Mouse (Mus musculus) lung, embryonic 15.5 days (tissue): ENCODE results near the gene Klf7. TPM values are rescaled to one million over a fixed set of nuclear protein-coding genes. Genes with fewer than 3 reads are reported as not detected.

ENCODE experiments used
- ATAC-seq: fragments of 200-750 bp; cut with Nextera tagmentation; 2 replicates; pipeline ENCODE4 v1.8.0; 2017; ENCODE audit warnings: moderate number of reproducible peaks, borderline replicate concordance; ENCODE audit not compliant: low FRiP score, low TSS enrichment; ENCODE audit errors: extremely low read depth
- H3K27ac ChIP-seq: fragments of 300-500 bp; sonication (generic); 2 replicates; pipeline ENCODE4 v1.5.1; 2015; ENCODE audit warnings: moderate library complexity, mild to moderate bottlenecking, inconsistent platforms
- H3K27me3 ChIP-seq: fragments of 300-500 bp; sonication (generic); 2 replicates; pipeline ENCODE4 v1.6.1; 2015; ENCODE audit warnings: inconsistent platforms
- H3K36me3 ChIP-seq: fragments of 300-500 bp; sonication (generic); 2 replicates; pipeline ENCODE4 v1.6.1; 2015; ENCODE audit warnings: inconsistent platforms
- H3K4me1 ChIP-seq: fragments of 300-500 bp; sonication (generic); 2 replicates; pipeline ENCODE4 v1.6.1; 2015; ENCODE audit warnings: inconsistent platforms
- H3K4me2 ChIP-seq: fragments of 300-500 bp; sonication (generic); 2 replicates; pipeline ENCODE4 v1.6.1; 2015; ENCODE audit warnings: inconsistent platforms, mild to moderate bottlenecking, moderate library complexity
- H3K4me3 ChIP-seq: fragments of 300-500 bp; sonication (generic); 2 replicates; pipeline ENCODE4 v1.5.1; 2015; ENCODE audit warnings: mild to moderate bottlenecking, inconsistent platforms
- H3K9ac ChIP-seq: fragments of 300-500 bp; sonication (generic); 2 replicates; pipeline ENCODE4 v1.6.1; 2015; ENCODE audit warnings: inconsistent platforms
- H3K9me3 ChIP-seq: fragments of 300-500 bp; sonication (generic); 2 replicates; pipeline ENCODE4 v1.6.1; 2016; ENCODE audit warnings: inconsistent platforms
- WGBS: fragments of 180-500 bp; shearing (Covaris S2); methylation state at CpG from one replicate; pipeline ENCODE4 v1.1.7; 2015; 5-methylcytosine and 5-hydroxymethylcytosine counted together
- polyA plus RNA-seq: library from polyadenylated mRNA; unstranded; fragments of >200 nt; fragmentation: Nextera tagmentation; extraction: Ambion mirVana; gene quantifications from 2 replicates; pipeline ENCODE4 v1.2.1, GENCODE M21; 2015

The Klf7 gene
- polyA plus RNA-seq: 23.8 and 23.9 TPM in 2 replicates

DNA sequence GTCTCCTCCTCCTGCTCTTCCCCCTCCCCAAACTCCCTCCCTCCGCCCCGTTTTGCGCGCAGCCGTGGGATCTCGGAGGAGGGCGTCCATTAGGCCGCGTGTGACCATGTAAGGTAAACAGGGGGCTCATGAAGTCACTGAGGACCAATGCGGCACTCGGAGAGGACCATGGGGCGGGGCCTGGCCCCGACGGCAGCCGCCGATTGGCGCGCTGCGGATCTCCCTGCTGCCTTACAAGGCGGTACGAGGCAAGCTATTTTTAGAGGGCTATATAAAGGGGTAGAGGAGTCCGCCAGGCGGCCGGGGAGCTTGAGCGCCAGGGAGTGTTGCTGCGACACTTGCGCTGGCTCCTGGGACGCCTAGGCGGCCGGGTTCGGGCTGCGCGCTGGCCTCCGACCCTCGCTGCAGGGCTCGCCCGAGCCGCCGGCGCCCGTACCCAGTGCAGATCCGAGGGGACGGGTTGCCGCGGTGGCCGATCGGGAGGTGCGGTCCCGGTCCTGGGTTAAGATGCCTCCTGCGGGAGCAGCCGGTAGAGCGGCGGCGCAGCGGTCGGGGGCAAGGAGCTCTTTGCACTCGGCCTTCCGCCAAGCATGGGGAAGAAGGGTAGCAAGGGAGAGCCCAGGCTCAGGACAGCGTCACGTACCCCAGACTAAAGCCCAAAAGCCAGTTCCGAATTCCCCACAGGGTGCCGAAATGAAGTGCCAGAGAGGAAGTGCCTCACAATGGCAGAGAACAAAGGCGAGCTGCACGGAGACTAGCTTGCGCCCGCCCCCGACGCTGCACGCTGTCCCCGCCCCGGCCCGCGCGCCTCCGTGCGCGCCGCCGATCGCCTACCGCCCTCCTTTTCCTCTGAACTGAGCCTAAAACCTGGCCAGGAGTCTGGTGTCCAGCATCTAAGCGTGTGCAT, at the start of gene Klf7:
Gene Klf7 (minus strand): TSS at position 724 of the 907 bp plus-strand sequence.
- peak within 1 kb of the TSS; percentile 100 for H3K9ac ChIP-seq
- no peaks in the 10 kb centered on the region for H3K9me3 ChIP-seq
- peaks cover 31% of the 10 kb centered on the region for H3K4me1 ChIP-seq
- H3K4me2 ChIP-seq: peak within 1 kb of the TSS; percentile 68
- peak within 1 kb of the TSS; percentile 100 for H3K27ac ChIP-seq
- ATAC-seq: peak; percentile 98
- H3K27me3 ChIP-seq: no peaks in the 10 kb centered on the region
- no peaks in the 10 kb centered on the region for H3K36me3 ChIP-seq
- peak within 1 kb of the TSS; percentile 85 for H3K4me3 ChIP-seq
- WGBS: 1% methylated on average over 81 of the region's 82 CpGs

DNA sequence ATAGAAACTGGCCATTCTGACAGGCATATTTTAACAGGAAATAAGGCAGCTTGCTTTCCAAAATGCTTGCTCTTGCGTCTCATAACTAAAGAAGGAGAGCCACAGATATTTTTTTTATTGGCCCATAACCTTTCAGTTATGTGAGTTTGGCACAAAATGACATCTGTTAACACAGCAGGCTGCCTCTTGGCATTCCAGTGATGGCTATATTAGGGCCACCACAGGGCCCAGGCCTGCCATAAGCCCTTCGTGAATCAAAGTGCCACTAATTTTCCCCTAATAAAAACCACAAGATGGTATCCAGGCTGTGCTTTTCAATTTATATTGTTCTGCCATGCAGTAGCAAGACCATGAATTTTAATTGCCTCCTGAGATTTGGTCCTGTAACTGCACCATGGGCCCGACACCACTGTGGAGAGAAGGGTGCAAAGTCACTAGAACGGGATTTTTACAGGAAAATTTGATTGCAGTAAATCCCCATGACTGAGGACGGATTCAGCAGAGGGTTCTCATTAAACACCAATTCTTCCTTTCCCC, 42.5 kb upstream of the Klf7 start:
- WGBS: 78% methylated on average over 5 of the region's 5 CpGs
- no peaks in the 10 kb centered on the region for H3K9me3 ChIP-seq
- no peak overlapping the region for H3K27ac ChIP-seq
- H3K4me2 ChIP-seq: no peak overlapping the region
- no peak overlapping the region for H3K9ac ChIP-seq
- no peaks in the 10 kb centered on the region for H3K27me3 ChIP-seq
- H3K36me3 ChIP-seq: no peaks in the 10 kb centered on the region
- no peaks in the 10 kb centered on the region for H3K4me1 ChIP-seq
- no peak overlapping the region for H3K4me3 ChIP-seq
- no peak for ATAC-seq

DNA sequence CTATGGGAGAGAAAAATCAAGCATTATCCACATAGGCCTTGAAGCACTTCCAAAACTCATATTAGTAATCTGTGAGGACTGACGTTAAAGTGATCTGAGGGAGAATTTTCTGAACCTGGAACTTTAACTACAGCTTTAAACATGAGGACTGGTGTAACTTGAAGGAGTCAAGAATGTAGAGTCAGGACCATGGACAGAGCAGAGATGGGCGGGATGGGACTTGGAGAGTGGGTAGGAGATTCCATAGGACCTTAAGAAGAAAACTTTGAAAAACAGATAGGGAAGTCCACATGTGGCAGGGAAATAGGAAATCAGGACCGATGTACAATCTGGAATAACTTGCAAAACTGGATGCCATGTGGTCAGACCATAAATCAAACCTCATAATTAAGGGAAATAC, 36.7 kb upstream of the Klf7 start:
- ATAC-seq: no peak
- H3K4me2 ChIP-seq: no peak overlapping the region
- H3K9ac ChIP-seq: no peak overlapping the region
- H3K4me1 ChIP-seq: no peaks in the 10 kb centered on the region
- H3K36me3 ChIP-seq: no peaks in the 10 kb centered on the region
- H3K4me3 ChIP-seq: no peak overlapping the region
- no peaks in the 10 kb centered on the region for H3K9me3 ChIP-seq
- 39% methylated on average over 3 of the region's 3 CpGs for WGBS
- no peaks in the 10 kb centered on the region for H3K27me3 ChIP-seq
- H3K27ac ChIP-seq: no peak overlapping the region

DNA sequence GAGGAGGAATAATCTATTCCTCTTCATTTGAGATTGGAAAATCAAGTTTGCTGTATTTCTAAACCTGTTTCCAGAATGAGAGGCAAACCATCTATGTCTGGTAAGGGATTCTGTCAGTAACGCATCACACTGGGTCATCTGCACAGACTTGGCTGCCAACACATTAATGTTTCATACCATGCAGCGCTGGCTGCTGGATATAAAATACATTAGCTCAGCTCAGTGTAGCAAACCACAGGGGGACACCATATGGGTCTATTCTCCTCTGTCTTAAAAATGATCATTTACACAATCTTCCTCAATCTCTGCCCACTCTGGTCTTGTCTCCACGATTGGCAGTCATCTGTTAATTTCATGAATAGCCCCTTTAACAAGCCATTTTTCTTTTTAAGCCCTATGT, 27.1 kb upstream of the Klf7 start:
- Histone ChIP-seq H3K4me1 (no peaks in the 10 kb centered on the region), H3K4me3 (no peak overlapping the region), H3K9ac (no peak overlapping the region), H3K9me3 (no peaks in the 10 kb centered on the region), H3K36me3 (no peaks in the 10 kb centered on the region), H3K27ac (no peak overlapping the region), H3K4me2 (no peak overlapping the region), H3K27me3 (no peaks in the 10 kb centered on the region)
- 82% methylated on average over 3 of the region's 3 CpGs for WGBS
- no peak for ATAC-seq

DNA sequence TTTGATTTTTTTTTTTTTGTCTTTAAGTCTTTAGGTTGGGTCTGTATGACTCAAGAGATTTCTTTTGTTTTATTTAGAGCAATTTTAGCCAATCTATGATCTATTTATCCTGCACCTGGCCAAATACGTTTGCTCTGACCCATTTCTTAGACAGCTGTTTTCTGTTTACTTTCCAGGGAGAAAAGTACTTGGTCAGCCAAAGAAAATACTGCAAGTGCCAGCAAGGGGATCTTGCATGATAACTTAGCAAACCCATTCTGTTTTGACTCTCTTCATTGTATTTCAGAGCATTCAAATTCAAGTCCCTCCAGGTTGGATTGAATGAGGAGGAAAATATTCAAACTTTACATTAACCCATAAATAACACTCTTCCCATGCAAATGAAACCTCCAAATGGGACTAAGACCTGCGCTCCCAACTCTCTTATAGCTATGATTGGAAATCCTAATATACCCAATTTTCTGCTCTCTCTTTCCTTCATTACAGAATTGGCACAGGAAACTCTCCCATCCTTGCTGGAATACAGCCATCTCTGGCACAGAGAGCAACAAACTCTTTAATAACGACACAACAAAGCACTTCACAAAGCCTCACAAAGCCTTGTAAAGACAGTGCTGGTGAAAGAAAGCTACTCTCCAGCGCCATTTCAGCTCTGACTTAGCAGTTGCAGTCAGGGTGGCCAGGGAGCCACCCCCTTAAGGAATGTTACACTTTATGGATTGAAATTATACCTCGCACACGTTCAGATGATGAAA, 20.8 kb upstream of the Klf7 start:
- Histone ChIP-seq H3K9ac (no peak overlapping the region), H3K36me3 (no peaks in the 10 kb centered on the region), H3K27ac (no peak overlapping the region), H3K4me2 (no peak overlapping the region), H3K27me3 (no peaks in the 10 kb centered on the region), H3K4me3 (no peak overlapping the region), H3K4me1 (no peaks in the 10 kb centered on the region), H3K9me3 (no peaks in the 10 kb centered on the region)
- ATAC-seq: no peak
- 50% methylated on average over 6 of the region's 6 CpGs for WGBS

DNA sequence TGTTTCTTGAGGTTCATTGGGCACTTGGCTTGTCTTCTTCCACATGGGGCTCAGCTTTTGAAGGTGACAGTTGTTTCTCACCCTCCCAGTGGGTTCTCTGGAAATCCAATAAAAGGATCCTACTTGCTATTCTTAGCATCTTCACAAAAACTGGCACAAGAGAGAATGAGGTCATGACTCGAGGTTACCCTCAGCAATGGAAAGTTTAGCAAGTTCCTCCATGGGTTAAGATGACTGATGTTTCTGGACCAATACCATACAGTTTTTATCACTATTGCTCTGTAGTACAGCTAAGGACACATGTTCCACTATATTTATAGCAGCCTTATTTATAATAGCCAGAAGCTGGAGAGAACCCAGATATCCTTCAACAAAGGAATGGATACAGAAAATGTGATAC, 12.4 kb upstream of the Klf7 start:
- H3K4me3 ChIP-seq: no peak overlapping the region
- H3K4me1 ChIP-seq: no peaks in the 10 kb centered on the region
- no peak for ATAC-seq
- no peak overlapping the region for H3K4me2 ChIP-seq
- H3K9me3 ChIP-seq: no peaks in the 10 kb centered on the region
- WGBS: 68% methylated on average over 1 of the region's 1 CpGs
- H3K27me3 ChIP-seq: no peaks in the 10 kb centered on the region
- H3K27ac ChIP-seq: no peak overlapping the region
- H3K9ac ChIP-seq: no peak overlapping the region
- no peaks in the 10 kb centered on the region for H3K36me3 ChIP-seq

DNA sequence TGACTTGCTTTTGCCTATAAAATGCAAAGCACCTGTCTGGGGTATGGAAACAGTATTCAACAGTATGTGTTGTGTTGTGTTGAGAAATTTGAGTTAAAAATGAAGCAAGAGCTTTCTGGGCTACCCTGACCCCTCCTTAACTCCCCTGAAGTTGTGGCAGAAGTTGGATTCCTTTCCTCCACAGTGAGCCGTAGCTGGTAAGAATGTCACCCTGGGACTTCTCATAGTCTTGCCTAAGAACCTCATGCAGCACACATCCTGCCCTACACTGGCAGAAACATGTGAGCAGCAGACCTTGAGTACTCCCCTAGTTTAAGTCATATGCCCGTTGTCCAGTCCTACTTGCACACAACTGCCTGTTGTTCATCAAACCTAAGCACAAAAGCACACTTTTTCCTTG, 4.7 kb upstream of the Klf7 start:
- 74% methylated on average over 2 of the region's 2 CpGs for WGBS
- no peak overlapping the region for H3K27ac ChIP-seq
- no peaks in the 10 kb centered on the region for H3K36me3 ChIP-seq
- 0 out of 2 replicates have a peak, but pooled peaks cover 7% of the 10 kb centered on the region for H3K4me1 ChIP-seq
- no peaks in the 10 kb centered on the region for H3K27me3 ChIP-seq
- no peaks in the 10 kb centered on the region for H3K9me3 ChIP-seq
- H3K9ac ChIP-seq: no peak overlapping the region
- no peak overlapping the region for H3K4me3 ChIP-seq
- ATAC-seq: no peak
- H3K4me2 ChIP-seq: no peak overlapping the region

DNA sequence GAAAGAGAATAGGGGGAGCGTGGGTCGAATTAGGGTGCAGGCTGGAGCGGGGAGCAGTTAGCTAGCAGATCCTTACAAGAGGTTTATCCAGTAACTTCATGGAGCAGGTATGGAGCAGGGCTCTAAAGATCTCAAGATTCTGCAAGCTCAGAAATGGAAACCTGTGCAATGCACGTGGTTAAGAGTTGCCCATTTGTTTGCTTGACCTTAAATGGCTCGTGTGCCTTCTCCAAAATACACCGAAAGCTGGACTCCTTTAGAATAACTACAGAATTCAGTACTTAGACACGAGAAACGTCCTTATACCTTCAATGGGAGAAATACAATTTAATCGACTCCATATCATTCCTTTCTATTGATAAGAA, 366 bp upstream of the Klf7 start:
- peak overlapping the region; percentile 100 for H3K9ac ChIP-seq
- H3K4me2 ChIP-seq: peak overlapping the region; percentile 68
- 20% methylated on average over 9 of the region's 9 CpGs for WGBS
- ATAC-seq: no peak
- H3K9me3 ChIP-seq: no peaks in the 10 kb centered on the region
- H3K27ac ChIP-seq: peak overlapping the region; percentile 100
- H3K4me1 ChIP-seq: peaks cover 26% of the 10 kb centered on the region
- no peaks in the 10 kb centered on the region for H3K27me3 ChIP-seq
- H3K36me3 ChIP-seq: no peaks in the 10 kb centered on the region
- peak overlapping the region; percentile 85 for H3K4me3 ChIP-seq

DNA sequence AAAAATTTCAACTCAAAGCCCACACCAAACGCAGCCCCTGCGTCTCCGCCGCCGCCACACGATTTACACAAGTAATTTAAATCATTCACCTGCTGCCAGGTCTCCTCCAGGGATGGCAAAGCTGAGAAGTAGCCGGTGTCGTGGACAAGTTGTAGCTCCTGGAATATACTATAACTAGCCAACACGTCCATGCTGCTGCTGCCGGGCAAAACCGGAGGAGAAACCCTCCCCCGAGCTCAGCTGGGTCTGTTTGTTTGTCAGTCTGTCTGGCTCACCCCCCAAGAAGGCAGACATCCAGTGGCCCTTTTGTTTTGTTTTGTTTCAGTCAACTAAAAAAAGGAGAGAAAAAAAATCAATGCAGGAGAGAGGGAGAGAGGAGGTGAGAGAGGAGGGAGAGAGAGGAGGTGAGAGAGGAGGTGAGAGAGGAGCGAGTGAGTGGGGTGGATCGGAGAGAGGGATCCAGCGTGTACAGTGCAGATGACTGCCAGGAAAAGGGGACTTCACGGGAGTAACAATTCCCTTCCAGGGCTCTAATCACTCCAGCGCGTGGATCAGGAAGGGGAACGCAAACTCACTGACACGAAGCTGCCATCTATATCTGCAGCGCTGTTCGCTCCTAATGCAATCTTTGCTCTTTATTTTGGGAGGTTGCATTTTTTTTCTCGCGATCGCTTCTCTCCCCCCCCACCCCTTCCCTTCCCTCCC, 1.1 kb downstream of the Klf7 start:
- peak overlapping the region; percentile 100 for H3K27ac ChIP-seq
- ATAC-seq: peak; percentile 17
- no peaks in the 10 kb centered on the region for H3K36me3 ChIP-seq
- H3K4me1 ChIP-seq: peaks cover 32% of the 10 kb centered on the region
- H3K4me3 ChIP-seq: peak overlapping the region; percentile 85
- WGBS: under 1% methylated on average over 25 of the region's 25 CpGs
- no peaks in the 10 kb centered on the region for H3K27me3 ChIP-seq
- no peaks in the 10 kb centered on the region for H3K9me3 ChIP-seq
- peak overlapping the region; percentile 72 for H3K9ac ChIP-seq
- peak overlapping the region; percentile 68 for H3K4me2 ChIP-seq

DNA sequence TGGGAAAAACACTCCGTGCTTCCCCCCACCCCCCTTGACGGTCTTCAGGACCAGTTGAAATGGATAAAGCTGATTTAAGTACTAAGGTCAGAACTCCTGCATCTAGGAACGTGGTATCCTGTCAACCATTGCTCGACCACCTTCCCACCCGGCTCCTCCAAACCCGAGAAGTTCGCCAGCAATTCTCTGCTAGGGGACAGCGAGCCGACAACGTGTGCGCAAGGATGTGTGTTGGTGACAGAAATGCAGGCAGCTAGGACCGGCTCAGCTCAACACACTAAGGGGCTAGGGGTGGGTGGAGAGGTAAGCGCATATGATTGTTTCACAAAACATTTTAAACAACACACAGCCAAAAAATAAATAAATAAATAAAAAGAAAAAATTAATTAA, 1.7 kb downstream of the Klf7 start:
- Histone ChIP-seq H3K9ac (peak overlapping the region; percentile 72), H3K4me1 (peaks cover 32% of the 10 kb centered on the region), H3K27ac (peak overlapping the region; percentile 100), H3K4me2 (peak overlapping the region; percentile 68), H3K4me3 (peak overlapping the region; percentile 85), H3K9me3 (no peaks in the 10 kb centered on the region), H3K36me3 (no peaks in the 10 kb centered on the region), H3K27me3 (no peaks in the 10 kb centered on the region)
- no peak for ATAC-seq
- under 1% methylated on average over 13 of the region's 13 CpGs for WGBS

DNA sequence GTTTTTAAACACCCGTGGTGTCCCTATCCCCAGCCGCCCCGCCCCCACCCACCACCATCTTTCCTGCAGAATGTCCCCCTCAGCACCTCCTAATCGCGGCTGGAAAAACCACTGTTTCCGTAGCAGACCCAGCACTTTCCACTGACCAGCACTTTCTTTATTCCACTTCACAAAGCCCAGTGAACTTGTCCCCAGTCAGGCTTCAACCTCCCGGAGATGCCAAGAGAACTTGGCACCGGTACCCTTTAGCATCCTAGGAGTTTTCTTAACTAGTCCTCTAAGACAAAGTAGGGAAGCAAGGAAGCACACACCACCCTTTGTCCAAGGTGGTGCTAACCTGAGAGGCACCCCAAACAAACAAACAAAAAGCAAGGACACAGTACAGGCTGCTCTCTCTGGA, 2.2 kb downstream of the Klf7 start:
- H3K27ac ChIP-seq: peak overlapping the region; percentile 100
- H3K9me3 ChIP-seq: no peaks in the 10 kb centered on the region
- peak overlapping the region; percentile 68 for H3K4me2 ChIP-seq
- under 1% methylated on average over 8 of the region's 8 CpGs for WGBS
- H3K27me3 ChIP-seq: no peaks in the 10 kb centered on the region
- no peaks in the 10 kb centered on the region for H3K36me3 ChIP-seq
- H3K4me3 ChIP-seq: peak overlapping the region; percentile 85
- peaks cover 36% of the 10 kb centered on the region for H3K4me1 ChIP-seq
- no peak for ATAC-seq
- peak overlapping the region; percentile 72 for H3K9ac ChIP-seq
